Mouse (Mus musculus): Measurements from ENCODE around the gene Slx4ip.

Slx4ip gene

GRCm38 (mm10) chr2:137064513-137064912, 173.5 kb downstream of the Slx4ip start:
- DNase-seq (ENCODE audit: low spot score): no peak

GRCm38 (mm10) chr2:137067479-137068110, 176.6 kb downstream of the Slx4ip start:
- DNase-seq (ENCODE audit: low spot score): no peak

- DNase-seq (ENCODE audit: low spot score): peak; percentile 80
These were observed 182.7 kb downstream of the Slx4ip start for GRCm38 (mm10) chr2:137073473-137074312.

- no peak for DNase-seq (ENCODE audit: low spot score)
These were observed 183.2 kb downstream of the Slx4ip start for GRCm38 (mm10) chr2:137074313-137074620.

GRCm38 (mm10) chr2:137078771-137079170, 187.8 kb downstream of the Slx4ip start:
- no peak for DNase-seq (ENCODE audit: low spot score)

- no peak for DNase-seq (ENCODE audit: low spot score)
These were observed 188.8 kb downstream of the Slx4ip start for GRCm38 (mm10) chr2:137079721-137080320.

GRCm38 (mm10) chr2:137080468-137080867, 189.4 kb downstream of the Slx4ip start:
- DNase-seq (ENCODE audit: low spot score): no peak

GRCm38 (mm10) chr2:137081001-137081400, 190.0 kb downstream of the Slx4ip start:
- no peak for DNase-seq (ENCODE audit: low spot score)

GRCm38 (mm10) chr2:137082896-137083620, 192.0 kb downstream of the Slx4ip start:
- DNase-seq (ENCODE audit: low spot score): no peak

- DNase-seq (ENCODE audit: low spot score): no peak
These were observed 194.2 kb downstream of the Slx4ip start for GRCm38 (mm10) chr2:137085257-137085656.

GRCm38 (mm10) chr2:137086621-137087395, 195.8 kb downstream of the Slx4ip start:
- no peak for DNase-seq (ENCODE audit: low spot score)

- peak; percentile 71 for DNase-seq (ENCODE audit: low spot score)
These were observed 196.7 kb downstream of the Slx4ip start for GRCm38 (mm10) chr2:137087705-137088104.

GRCm38 (mm10) chr2:137091766-137092522, 200.9 kb downstream of the Slx4ip start:
- DNase-seq (ENCODE audit: low spot score): no peak

- no peak for DNase-seq (ENCODE audit: low spot score)
These were observed 201.7 kb downstream of the Slx4ip start for GRCm38 (mm10) chr2:137092523-137093297.

GRCm38 (mm10) chr2:137093298-137093630, 202.2 kb downstream of the Slx4ip start:
- DNase-seq (ENCODE audit: low spot score): no peak

GRCm38 (mm10) chr2:137094301-137094700, 203.3 kb downstream of the Slx4ip start:
- DNase-seq (ENCODE audit: low spot score): no peak

- no peak for DNase-seq (ENCODE audit: low spot score)
These were observed 206.0 kb downstream of the Slx4ip start for GRCm38 (mm10) chr2:137096981-137097460.

GRCm38 (mm10) chr2:137098269-137099035, 207.4 kb downstream of the Slx4ip start:
- no peak for DNase-seq (ENCODE audit: low spot score)

GRCm38 (mm10) chr2:137099211-137099734, 208.3 kb downstream of the Slx4ip start:
- peak; percentile 77 for DNase-seq (ENCODE audit: low spot score)

Data from embryo, embryonic 10 days (tissue).